Mouse (Mus musculus) limb, embryonic 10.5 days (tissue): ENCODE results near the gene Chchd6. TPM values are rescaled to one million over a fixed set of nuclear protein-coding genes. Genes with fewer than 3 reads are reported as not detected.

Source experiments
- DNase-seq: peaks from one replicate; pipeline ENCODE4 v3.0.0-alpha.2; 2017; ENCODE audit warnings: low spot score
- H3K27ac ChIP-seq: fragments of 300-500 bp; sonication (generic); 2 replicates; pipeline ENCODE4 v1.5.1; 2016; ENCODE audit warnings: mild to moderate bottlenecking
- H3K27me3 ChIP-seq: fragments of 300-500 bp; sonication (generic); 2 replicates; pipeline ENCODE4 v1.6.1; 2016; ENCODE audit warnings: low read depth, mild to moderate bottlenecking; ENCODE audit not compliant: poor library complexity, severe bottlenecking
- H3K36me3 ChIP-seq: fragments of 300-500 bp; sonication (generic); 2 replicates; pipeline ENCODE4 v1.6.1; 2016; ENCODE audit warnings: mild to moderate bottlenecking, moderate library complexity
- H3K4me1 ChIP-seq: fragments of 300-500 bp; sonication (generic); 2 replicates; pipeline ENCODE4 v1.6.1; 2016
- H3K4me3 ChIP-seq: fragments of 300-500 bp; sonication (generic); 2 replicates; pipeline ENCODE4 v1.5.1; 2016; ENCODE audit warnings: mild to moderate bottlenecking, moderate library complexity
- H3K9me3 ChIP-seq: fragments of 300-500 bp; sonication (generic); replicated peaks from 2 replicates; pipeline ENCODE4 v1.6.1; 2016; ENCODE audit warnings: mild to moderate bottlenecking
- WGBS: fragments of 180-500 bp; shearing (Covaris S2); methylation state at CpG from one replicate; pipeline ENCODE4 v1.1.7; 2016; 5-methylcytosine and 5-hydroxymethylcytosine counted together
- polyA plus RNA-seq: library from polyadenylated mRNA; unstranded; fragments of >200 nt; fragmentation: Nextera tagmentation; extraction: Ambion mirVana; gene quantifications from 2 replicates; pipeline ENCODE4 v1.2.1, GENCODE M21; 2016

Gene Chchd6
- polyA plus RNA-seq = 66.0 and 68.8 TPM in 2 replicates

DNA sequence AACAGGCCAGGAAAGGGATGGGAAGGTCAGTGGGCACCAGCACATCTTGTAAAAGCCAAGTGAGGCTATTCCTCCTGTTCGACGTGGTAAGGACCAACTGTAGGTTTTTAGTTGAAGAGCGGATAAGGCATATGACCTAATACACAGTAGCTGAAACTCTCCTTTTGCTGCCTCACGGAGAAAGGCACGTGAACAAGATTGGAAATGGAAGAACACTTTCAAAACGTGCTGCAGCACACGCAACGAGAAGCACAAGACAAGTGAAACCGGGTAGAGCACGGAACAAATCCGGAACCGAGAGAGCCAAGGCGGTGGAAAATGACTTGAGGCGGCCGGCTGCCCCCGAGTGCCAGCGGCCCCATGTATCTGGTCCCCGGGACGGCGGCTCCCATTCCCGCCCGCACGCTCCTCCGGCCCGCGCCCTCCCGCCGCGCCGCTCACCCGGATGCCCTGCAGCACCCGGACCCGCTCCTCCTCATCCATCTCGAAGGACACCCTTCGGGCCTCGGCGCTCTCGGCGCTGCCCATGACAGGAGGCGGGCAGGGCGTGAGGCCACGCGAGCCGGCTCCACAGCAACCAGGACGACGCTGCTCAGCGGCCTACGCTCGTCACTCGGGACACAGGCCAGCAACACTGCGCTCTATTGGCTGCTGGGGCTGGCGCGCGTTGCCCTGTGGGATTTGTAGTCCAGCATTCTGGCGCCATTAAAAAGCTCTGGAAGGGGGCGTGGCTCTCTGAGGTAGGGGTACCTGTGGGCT, at the start of gene Chchd6:
Gene Chchd6 (minus strand): TSS at position 635 of the 759 bp plus-strand sequence.
- peak within 1 kb of the TSS; percentile 78 for H3K27ac ChIP-seq
- no peaks in the 10 kb centered on the region for H3K9me3 ChIP-seq
- peak within 1 kb of the TSS; percentile 80 for H3K4me3 ChIP-seq
- no peaks in the 10 kb centered on the region for H3K27me3 ChIP-seq
- peaks cover 5% of the 10 kb centered on the region; the same call in 1 of the 2 replicates for H3K4me1 ChIP-seq
- under 1% methylated on average over 56 of the region's 56 CpGs for WGBS
- no peaks in the 10 kb centered on the region for H3K36me3 ChIP-seq
- DNase-seq = peak; percentile 98

DNA sequence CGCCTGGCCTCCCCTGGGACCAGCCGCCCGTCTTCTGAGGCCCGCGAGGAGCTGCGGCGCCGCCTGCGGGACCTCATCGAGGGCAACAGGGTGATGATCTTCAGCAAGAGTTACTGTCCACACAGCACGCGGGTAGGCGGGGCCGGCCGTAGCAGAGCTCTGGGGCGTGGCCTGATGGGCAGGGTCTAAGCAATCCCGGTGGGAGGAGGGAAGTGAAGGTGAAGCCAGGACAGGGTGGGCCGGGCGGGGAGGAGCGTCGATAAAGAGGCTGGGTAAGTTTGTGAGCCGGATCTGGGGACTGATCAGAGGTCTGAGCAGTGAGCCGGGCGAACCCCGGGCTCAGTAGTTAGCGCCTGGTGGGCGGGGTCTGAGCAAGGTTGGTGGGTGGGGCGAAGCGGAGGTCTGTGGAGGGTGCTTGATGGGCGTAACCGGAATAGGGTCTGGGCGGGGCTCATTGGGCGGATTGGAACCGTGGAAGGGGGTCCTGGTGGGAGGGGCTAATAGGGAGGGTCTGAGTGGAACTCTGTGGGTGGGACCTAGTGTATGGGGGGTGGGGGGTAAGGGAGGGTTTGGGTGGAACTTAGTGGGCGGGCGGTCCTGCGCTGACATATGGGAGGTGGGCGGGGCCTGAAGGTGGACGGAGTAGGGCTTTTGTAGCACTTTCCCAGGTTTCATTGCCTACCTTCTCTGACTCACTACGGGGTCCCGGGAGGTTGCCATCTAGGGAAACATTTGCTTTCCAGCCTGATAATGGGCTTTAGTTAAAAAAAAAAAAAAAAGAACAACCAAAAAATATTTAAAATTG, 49.0 kb upstream of the Chchd6 start:
- no peaks in the 10 kb centered on the region for H3K27me3 ChIP-seq
- no peaks in the 10 kb centered on the region for H3K36me3 ChIP-seq
- H3K9me3 ChIP-seq = no peaks in the 10 kb centered on the region
- under 1% methylated on average over 41 of the region's 41 CpGs for WGBS
- peaks cover 14% of the 10 kb centered on the region for H3K4me1 ChIP-seq
- DNase-seq = peak; percentile 93
- H3K27ac ChIP-seq = peak overlapping the region; percentile 87
- peak overlapping the region; percentile 70 for H3K4me3 ChIP-seq

DNA sequence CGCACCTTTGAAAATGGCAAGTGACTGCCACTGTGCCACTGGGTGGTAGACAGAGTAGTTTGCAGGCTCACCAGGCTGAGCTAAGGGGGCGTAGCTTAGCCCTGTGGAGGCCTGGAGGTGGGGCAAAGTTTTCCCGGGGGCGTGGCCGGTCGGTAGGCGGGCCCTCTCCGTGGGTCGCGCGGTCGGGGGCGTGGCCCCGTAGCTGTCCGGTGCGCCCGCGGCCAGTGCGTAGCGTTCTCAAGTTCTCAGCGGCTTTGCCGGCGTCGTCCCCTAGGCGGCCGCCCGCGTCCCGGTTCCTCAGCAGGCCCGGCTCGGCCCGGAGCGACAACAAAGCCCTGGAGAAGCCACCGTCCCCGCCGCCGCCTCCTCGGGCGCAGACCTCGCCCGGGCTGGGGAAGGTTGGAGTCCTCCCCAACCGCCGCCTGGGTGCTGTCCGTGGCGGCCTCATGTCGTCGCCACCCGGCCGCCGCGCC, 48.4 kb upstream of the Chchd6 start, which contains the start of gene Txnrd3:
Gene Txnrd3 (plus strand): TSS at position 191 of the 473 bp plus-strand sequence.
- Histone ChIP-seq H3K9me3 (no peaks in the 10 kb centered on the region), H3K27ac (peak within 1 kb of the TSS; percentile 87), H3K36me3 (no peaks in the 10 kb centered on the region), H3K4me3 (peak within 1 kb of the TSS; percentile 70), H3K4me1 (peaks cover 14% of the 10 kb centered on the region), H3K27me3 (no peaks in the 10 kb centered on the region)
- DNase-seq = peak; percentile 91
- WGBS = under 1% methylated on average over 51 of the region's 51 CpGs

DNA sequence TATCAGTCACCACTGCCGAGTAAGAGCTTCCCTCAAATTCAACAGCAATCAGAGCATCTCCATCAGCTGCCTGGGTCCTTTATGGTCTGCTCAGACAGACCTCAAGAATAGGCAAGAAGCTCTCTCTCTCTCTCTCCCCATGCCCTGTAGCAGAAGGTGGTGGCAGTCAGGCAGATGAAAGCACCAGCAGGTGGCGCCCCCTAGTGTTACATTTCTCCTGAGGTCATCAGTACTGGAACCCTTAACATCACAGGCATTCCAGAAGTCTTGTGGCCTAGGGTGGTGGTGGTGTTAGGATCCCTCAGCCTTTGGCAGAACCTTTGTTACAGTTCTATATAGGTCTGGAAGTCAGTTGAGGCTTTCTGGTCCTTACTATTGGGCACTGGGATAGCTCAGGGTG, 43.6 kb upstream of the Chchd6 start:
- Histone ChIP-seq H3K9me3 (no peaks in the 10 kb centered on the region), H3K27ac (no peak overlapping the region), H3K36me3 (no peaks in the 10 kb centered on the region), H3K4me3 (no peak overlapping the region), H3K27me3 (no peaks in the 10 kb centered on the region), H3K4me1 (peaks cover 12% of the 10 kb centered on the region)
- DNase-seq = peak; percentile 45
- 41% methylated on average over 2 of the region's 2 CpGs for WGBS

DNA sequence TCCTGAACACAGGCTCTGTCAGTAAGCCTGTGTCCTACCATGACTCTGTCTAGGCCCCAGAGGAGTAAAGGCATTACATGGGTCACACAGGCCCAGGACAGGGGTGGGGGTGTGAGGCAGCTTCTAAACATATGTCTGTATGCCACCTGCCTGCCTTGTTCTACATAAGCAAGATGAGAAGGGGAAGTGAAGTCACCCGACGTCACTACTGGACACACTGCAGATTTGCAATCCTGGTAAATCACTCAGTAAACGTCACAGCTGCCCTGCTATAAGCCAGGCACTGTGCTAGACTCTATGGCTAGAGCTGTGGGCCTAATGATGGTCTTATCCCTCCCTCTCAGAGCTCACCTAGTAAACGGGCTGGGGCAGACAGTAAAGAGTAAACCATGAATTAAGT, 42.5 kb upstream of the Chchd6 start:
- WGBS = 77% methylated on average over 4 of the region's 4 CpGs
- DNase-seq = no peak

DNA sequence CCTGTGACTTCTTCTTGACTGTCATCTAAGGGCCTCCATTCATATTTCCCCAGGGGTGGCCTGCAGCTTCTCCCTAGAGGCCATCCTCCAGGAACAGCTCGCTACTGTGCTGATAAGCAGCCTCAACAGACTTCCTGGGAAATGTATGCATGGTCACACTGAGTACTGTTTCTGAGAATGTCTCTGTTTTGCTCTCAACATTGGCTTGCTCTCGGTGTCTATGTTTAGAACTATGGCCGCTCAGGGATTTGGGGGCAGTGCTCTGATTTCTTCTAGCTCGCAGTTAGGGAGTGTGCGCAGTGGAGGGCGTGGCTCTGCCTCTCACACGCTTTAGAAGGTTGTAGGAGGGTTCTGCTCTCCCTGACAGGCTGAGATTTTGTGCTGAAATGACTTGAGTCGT, 38.9 kb upstream of the Chchd6 start:
- H3K36me3 ChIP-seq = no peaks in the 10 kb centered on the region
- H3K4me3 ChIP-seq = no peak overlapping the region
- no peaks in the 10 kb centered on the region for H3K9me3 ChIP-seq
- H3K27ac ChIP-seq = no peak overlapping the region
- 0 out of 2 replicates have a peak, but pooled peaks cover 16% of the 10 kb centered on the region for H3K27me3 ChIP-seq
- WGBS = 54% methylated on average over 8 of the region's 8 CpGs
- no peak for DNase-seq
- peaks cover 5% of the 10 kb centered on the region; the same call in 1 of the 2 replicates for H3K4me1 ChIP-seq

More for the DNA sequence above, 42.5 kb upstream of the Chchd6 start:
- H3K27me3 ChIP-seq = 0 out of 2 replicates have a peak, but pooled peaks cover 5% of the 10 kb centered on the region
- no peak overlapping the region for H3K27ac ChIP-seq
- H3K36me3 ChIP-seq = no peaks in the 10 kb centered on the region
- no peak overlapping the region for H3K4me3 ChIP-seq
- H3K4me1 ChIP-seq = 0 out of 2 replicates have a peak, but pooled peaks cover 4% of the 10 kb centered on the region
- no peaks in the 10 kb centered on the region for H3K9me3 ChIP-seq

DNA sequence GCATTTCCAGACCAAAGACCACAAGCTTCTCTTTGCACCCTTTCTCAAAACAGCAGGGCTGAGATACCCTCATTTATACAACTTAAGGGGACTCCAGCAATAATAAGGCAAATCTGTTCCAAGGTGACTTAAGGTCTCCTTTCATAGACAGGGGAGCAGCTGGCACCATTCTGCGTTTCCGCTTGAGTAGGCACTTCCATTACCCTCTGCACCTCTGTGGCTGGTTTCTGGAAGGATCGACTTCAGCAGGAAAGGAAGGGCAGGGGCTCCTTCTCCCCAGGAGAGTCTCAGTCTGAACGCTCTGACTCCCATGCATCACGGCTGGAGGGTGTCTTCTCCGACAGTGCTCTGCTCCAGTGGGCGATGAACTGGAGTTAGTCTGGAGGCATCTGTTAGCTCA, 37.7 kb upstream of the Chchd6 start:
- WGBS = 78% methylated on average over 7 of the region's 7 CpGs
- H3K4me3 ChIP-seq = no peak overlapping the region
- H3K27ac ChIP-seq = no peak overlapping the region
- H3K4me1 ChIP-seq = peaks cover 5% of the 10 kb centered on the region; the same call in 1 of the 2 replicates
- H3K9me3 ChIP-seq = no peaks in the 10 kb centered on the region
- H3K36me3 ChIP-seq = no peaks in the 10 kb centered on the region
- DNase-seq = no peak
- H3K27me3 ChIP-seq = 0 out of 2 replicates have a peak, but pooled peaks cover 16% of the 10 kb centered on the region

DNA sequence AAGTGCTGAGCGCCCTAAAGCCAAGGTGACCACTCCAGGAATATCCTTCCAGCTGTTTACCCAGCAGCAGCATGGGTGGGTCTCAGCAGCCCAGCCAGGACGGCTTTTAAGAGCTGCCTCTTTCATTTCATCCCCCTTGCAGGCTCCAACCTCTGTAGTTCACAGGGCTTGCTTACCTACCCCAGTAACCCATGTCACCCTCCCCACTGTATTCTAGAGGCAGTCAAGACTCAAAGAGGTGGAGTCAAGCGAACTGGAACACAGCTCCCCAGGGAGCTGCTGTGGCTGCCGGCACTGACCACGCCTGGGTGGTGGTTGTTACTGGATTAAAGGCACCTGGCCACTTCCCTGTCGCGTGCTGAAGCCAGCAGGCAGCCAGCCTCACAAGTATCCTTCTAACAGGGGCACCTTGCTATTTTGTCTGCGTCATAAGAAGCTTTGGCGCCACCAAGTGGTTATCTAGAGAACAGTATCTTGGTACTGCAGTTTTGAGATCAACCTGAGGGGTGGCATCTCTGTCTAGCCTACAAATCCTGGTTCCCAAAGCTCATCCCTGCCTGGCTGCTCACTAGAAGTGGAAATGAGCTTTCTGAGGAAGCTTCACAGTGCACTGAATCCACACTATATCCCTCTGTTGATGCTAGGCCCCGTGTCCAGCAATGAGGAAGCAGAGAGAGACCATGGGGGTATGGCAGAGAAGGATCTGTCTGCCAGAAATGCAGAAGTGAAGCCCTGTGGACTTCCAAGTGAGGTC, 36.5 kb upstream of the Chchd6 start:
- WGBS = 9% methylated on average over 10 of the region's 10 CpGs
- no peak overlapping the region for H3K27ac ChIP-seq
- no peaks in the 10 kb centered on the region for H3K36me3 ChIP-seq
- H3K9me3 ChIP-seq = no peaks in the 10 kb centered on the region
- peak; percentile 58 for DNase-seq
- no peak overlapping the region for H3K4me3 ChIP-seq
- peaks cover 5% of the 10 kb centered on the region; the same call in 1 of the 2 replicates for H3K4me1 ChIP-seq
- H3K27me3 ChIP-seq = 0 out of 2 replicates have a peak, but pooled peaks cover 16% of the 10 kb centered on the region

DNA sequence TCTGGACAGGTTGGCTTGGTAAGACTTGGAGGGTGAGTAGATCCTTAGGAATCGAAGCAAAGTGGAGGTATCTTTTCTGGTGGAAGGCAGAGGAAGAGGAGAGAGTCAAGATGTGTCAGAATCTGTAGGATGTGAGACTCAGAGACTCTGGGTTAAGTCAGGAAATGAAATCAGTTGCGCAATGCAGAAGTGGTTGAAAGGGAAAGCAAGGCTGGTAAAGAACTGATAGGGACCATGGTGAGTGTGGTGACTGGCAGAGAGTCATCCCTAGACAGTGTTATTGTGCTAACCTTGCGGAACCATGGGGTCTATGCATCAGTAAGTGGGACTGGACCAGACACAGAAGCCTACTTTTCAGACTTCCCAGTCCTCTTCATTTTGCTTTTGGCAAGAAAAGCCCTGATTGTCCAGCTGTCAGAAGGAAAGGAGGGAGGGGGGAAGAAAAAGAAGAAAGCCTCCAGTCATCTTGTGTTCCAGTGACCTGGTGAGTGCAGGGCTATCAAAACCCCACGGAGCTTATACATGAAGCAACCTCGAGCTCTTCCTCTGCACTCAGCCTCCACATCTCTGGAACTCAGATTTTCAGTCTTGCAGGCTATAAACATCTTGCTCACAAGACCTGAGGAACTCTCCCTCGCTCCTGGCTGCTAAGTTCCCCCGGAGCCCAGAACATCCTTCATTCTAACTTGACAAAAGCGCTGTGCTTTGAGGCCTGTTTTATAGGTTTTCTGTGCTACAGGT, 32.8 kb upstream of the Chchd6 start:
- Histone ChIP-seq H3K36me3 (no peaks in the 10 kb centered on the region), H3K9me3 (no peaks in the 10 kb centered on the region), H3K4me3 (no peak overlapping the region), H3K4me1 (peaks cover 5% of the 10 kb centered on the region; the same call in 1 of the 2 replicates), H3K27ac (no peak overlapping the region), H3K27me3 (0 out of 2 replicates have a peak, but pooled peaks cover 14% of the 10 kb centered on the region)
- DNase-seq = no peak
- 75% methylated on average over 8 of the region's 8 CpGs for WGBS

DNA sequence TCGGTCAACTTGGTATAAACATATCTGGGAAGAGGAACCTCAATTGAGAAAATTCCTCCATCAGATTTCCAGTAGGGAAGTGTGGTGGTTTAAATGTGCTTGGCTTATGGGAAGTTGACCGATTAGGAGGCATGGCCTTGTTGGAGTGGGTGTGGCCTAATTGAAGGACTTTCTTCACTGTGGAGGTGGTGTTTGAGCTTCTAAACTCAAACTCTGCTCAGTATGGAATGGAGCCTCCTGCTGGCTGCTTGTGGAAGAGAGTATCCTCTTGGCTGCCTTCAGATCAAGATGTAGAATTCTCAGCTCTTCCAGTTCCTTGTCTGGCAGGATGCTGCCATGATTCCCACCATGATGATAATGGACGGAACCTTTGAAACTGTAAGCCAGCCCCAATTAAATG, 27.2 kb upstream of the Chchd6 start:
- no peaks in the 10 kb centered on the region for H3K36me3 ChIP-seq
- H3K4me1 ChIP-seq = no peaks in the 10 kb centered on the region
- H3K9me3 ChIP-seq = no peaks in the 10 kb centered on the region
- WGBS = 86% methylated on average over 3 of the region's 3 CpGs
- H3K4me3 ChIP-seq = no peak overlapping the region
- no peaks in the 10 kb centered on the region for H3K27me3 ChIP-seq
- no peak overlapping the region for H3K27ac ChIP-seq
- no peak for DNase-seq

DNA sequence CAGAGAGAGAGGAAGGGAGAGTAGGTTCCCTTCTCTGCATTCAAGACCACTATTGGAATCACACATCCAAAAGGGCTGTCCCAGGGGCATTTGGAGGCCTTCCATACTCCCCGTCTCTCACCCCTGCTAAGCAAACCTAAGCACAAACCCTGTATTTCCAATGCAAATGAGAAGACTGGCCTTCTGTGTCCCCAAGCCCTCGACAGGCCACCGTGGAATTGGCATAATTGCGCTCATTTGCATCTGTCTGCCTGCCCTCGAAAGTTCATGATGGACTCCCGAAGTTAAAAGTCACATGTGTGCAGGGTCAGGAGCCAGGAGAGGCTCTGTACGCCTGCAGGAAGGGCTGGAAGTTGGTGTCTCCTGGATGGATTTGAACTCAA, 19.9 kb upstream of the Chchd6 start:
- no peak overlapping the region for H3K4me3 ChIP-seq
- 58% methylated on average over 7 of the region's 7 CpGs for WGBS
- no peaks in the 10 kb centered on the region for H3K27me3 ChIP-seq
- H3K9me3 ChIP-seq = no peaks in the 10 kb centered on the region
- peaks cover 33% of the 10 kb centered on the region for H3K4me1 ChIP-seq
- DNase-seq = no peak
- peak overlapping the region; percentile 85; the same call in 1 of the 2 replicates for H3K27ac ChIP-seq
- no peaks in the 10 kb centered on the region for H3K36me3 ChIP-seq
